Mouse (Mus musculus): ENCODE results near the gene AC131692.1. TPM values are rescaled to one million over a fixed set of nuclear protein-coding genes. Genes with fewer than 3 reads are reported as not detected.

AC131692.1 gene
- polyA plus RNA-seq, 1 experiment from 2014 or later, result not detected

GRCm38 (mm10) chr19:6067011-6067723 lies 27.1 kb upstream of the AC131692.1 start:
- TF ChIP-seq CTCF (IDR thresholded peaks at IDR 0.05; ENCODE audit: low read depth), result peak; percentile 87
- H3K9me3 ChIP-seq (replicated peaks; ENCODE audit: low read length), result no peaks in the 10 kb centered on the region
- ATAC-seq (replicated peaks; ENCODE audit: low FRiP score, low read depth), result peak; percentile 43
- H3K4me3 ChIP-seq (replicated peaks; ENCODE audit: low read depth, low read length), result peak overlapping the region; percentile 37
- peak; percentile 84 for DNase-seq (ENCODE audit: low spot score)
- peaks cover 18% of the 10 kb centered on the region; the same call in 1 of the 2 replicates for H3K4me1 ChIP-seq (replicated peaks; ENCODE audit: insufficient read depth, low read length)
- no peaks in the 10 kb centered on the region for H3K27me3 ChIP-seq (ENCODE audit: insufficient read depth, low read length)
- peak overlapping the region; percentile 86 for H3K4me2 ChIP-seq (ENCODE audit: low read length)
- 1% methylated on average over 27 of the region's 30 CpGs for WGBS
- peaks cover 20% of the 10 kb centered on the region; the same call in 1 of the 2 replicates for H3K36me3 ChIP-seq (ENCODE audit: insufficient read depth, low read length)
- peak overlapping the region; percentile 70 for H3K27ac ChIP-seq
- peak overlapping the region; percentile 41 for H3K9ac ChIP-seq (ENCODE audit: low read depth, low read length)

- Histone ChIP-seq H3K36me3 (ENCODE audit: insufficient read depth, low read length) (peaks cover 22% of the 10 kb centered on the region; the same call in 1 of the 2 replicates), H3K9me3 (replicated peaks; ENCODE audit: low read length) (no peaks in the 10 kb centered on the region), H3K4me2 (ENCODE audit: low read length) (peak within 1 kb of the TSS; percentile 86), H3K4me1 (replicated peaks; ENCODE audit: insufficient read depth, low read length) (peaks cover 13% of the 10 kb centered on the region; the same call in 1 of the 2 replicates), H3K27me3 (ENCODE audit: insufficient read depth, low read length) (no peaks in the 10 kb centered on the region), H3K9ac (ENCODE audit: low read depth, low read length) (peak within 1 kb of the TSS; percentile 41), H3K27ac (peak within 1 kb of the TSS; percentile 70), H3K4me3 (replicated peaks; ENCODE audit: low read depth, low read length) (peak within 1 kb of the TSS; percentile 37)
- DNase-seq (ENCODE audit: low spot score) (peak; percentile 96), ATAC-seq (replicated peaks; ENCODE audit: low FRiP score, low read depth) (peak; percentile 88)
- 7% methylated on average over 33 of the region's 33 CpGs for WGBS
- TF ChIP-seq CTCF (IDR thresholded peaks at IDR 0.05; ENCODE audit: low read depth), result no peak; the same call in 1 of the 2 replicates
Measured at GRCm38 (mm10) chr19:6067724-6068415, 26.3 kb upstream of the AC131692.1 start, which contains the start of gene Tm7sf2. Gene Tm7sf2, minus strand, starts transcription at chr19:6068373.

- Histone ChIP-seq H3K9me3 (replicated peaks; ENCODE audit: low read length) (no peaks in the 10 kb centered on the region), H3K27ac (no peak overlapping the region), H3K9ac (ENCODE audit: low read depth, low read length) (no peak overlapping the region), H3K27me3 (ENCODE audit: insufficient read depth, low read length) (no peaks in the 10 kb centered on the region), H3K4me1 (replicated peaks; ENCODE audit: insufficient read depth, low read length) (peaks cover 13% of the 10 kb centered on the region; the same call in 1 of the 2 replicates), H3K4me3 (replicated peaks; ENCODE audit: low read depth, low read length) (no peak overlapping the region), H3K36me3 (ENCODE audit: insufficient read depth, low read length) (peaks cover 25% of the 10 kb centered on the region), H3K4me2 (ENCODE audit: low read length) (no peak overlapping the region)
- no peak for DNase-seq (ENCODE audit: low spot score)
- TF ChIP-seq CTCF (IDR thresholded peaks at IDR 0.05; ENCODE audit: low read depth), result 0 out of 2 replicates have a peak, but pooled peaks have one; percentile 7
- 78% methylated on average over 4 of the region's 4 CpGs for WGBS
- ATAC-seq (replicated peaks; ENCODE audit: low FRiP score, low read depth), result no peak
Measured at GRCm38 (mm10) chr19:6068951-6069350, 25.3 kb upstream of the AC131692.1 start.

- no peak overlapping the region for H3K4me2 ChIP-seq (ENCODE audit: low read length)
- no peak for TF ChIP-seq CTCF (IDR thresholded peaks at IDR 0.05; ENCODE audit: low read depth)
- no peaks in the 10 kb centered on the region for H3K9me3 ChIP-seq (replicated peaks; ENCODE audit: low read length)
- H3K4me3 ChIP-seq (replicated peaks; ENCODE audit: low read depth, low read length), result no peak overlapping the region
- WGBS, result 93% methylated on average over 10 of the region's 10 CpGs
- no peak overlapping the region for H3K27ac ChIP-seq
- H3K4me1 ChIP-seq (replicated peaks; ENCODE audit: insufficient read depth, low read length), result peaks cover 13% of the 10 kb centered on the region; the same call in 1 of the 2 replicates
- DNase-seq (ENCODE audit: low spot score) (no peak), ATAC-seq (replicated peaks; ENCODE audit: low FRiP score, low read depth) (no peak)
- no peaks in the 10 kb centered on the region for H3K27me3 ChIP-seq (ENCODE audit: insufficient read depth, low read length)
- peaks cover 28% of the 10 kb centered on the region for H3K36me3 ChIP-seq (ENCODE audit: insufficient read depth, low read length)
- H3K9ac ChIP-seq (ENCODE audit: low read depth, low read length), result no peak overlapping the region
Measured at GRCm38 (mm10) chr19:6069851-6070250, 24.4 kb upstream of the AC131692.1 start.

GRCm38 (mm10) chr19:6070571-6071250 lies 23.5 kb upstream of the AC131692.1 start:
- peaks cover 13% of the 10 kb centered on the region; the same call in 1 of the 2 replicates for H3K4me1 ChIP-seq (replicated peaks; ENCODE audit: insufficient read depth, low read length)
- no peak overlapping the region for H3K9ac ChIP-seq (ENCODE audit: low read depth, low read length)
- H3K4me3 ChIP-seq (replicated peaks; ENCODE audit: low read depth, low read length), result no peak overlapping the region
- no peaks in the 10 kb centered on the region for H3K9me3 ChIP-seq (replicated peaks; ENCODE audit: low read length)
- H3K27me3 ChIP-seq (ENCODE audit: insufficient read depth, low read length), result no peaks in the 10 kb centered on the region
- ATAC-seq (replicated peaks; ENCODE audit: low FRiP score, low read depth) (no peak), DNase-seq (ENCODE audit: low spot score) (no peak)
- peaks cover 28% of the 10 kb centered on the region for H3K36me3 ChIP-seq (ENCODE audit: insufficient read depth, low read length)
- 93% methylated on average over 31 of the region's 31 CpGs for WGBS
- no peak overlapping the region for H3K27ac ChIP-seq
- no peak overlapping the region for H3K4me2 ChIP-seq (ENCODE audit: low read length)
- no peak for TF ChIP-seq CTCF (IDR thresholded peaks at IDR 0.05; ENCODE audit: low read depth)

GRCm38 (mm10) chr19:6071261-6071660 lies 23.0 kb upstream of the AC131692.1 start:
- no peak overlapping the region for H3K4me3 ChIP-seq (replicated peaks; ENCODE audit: low read depth, low read length)
- H3K9ac ChIP-seq (ENCODE audit: low read depth, low read length), result no peak overlapping the region
- H3K27ac ChIP-seq, result no peak overlapping the region
- no peak overlapping the region for H3K4me2 ChIP-seq (ENCODE audit: low read length)
- TF ChIP-seq CTCF (IDR thresholded peaks at IDR 0.05; ENCODE audit: low read depth), result no peak
- no peaks in the 10 kb centered on the region for H3K9me3 ChIP-seq (replicated peaks; ENCODE audit: low read length)
- no peaks in the 10 kb centered on the region for H3K27me3 ChIP-seq (ENCODE audit: insufficient read depth, low read length)
- ATAC-seq (replicated peaks; ENCODE audit: low FRiP score, low read depth) (no peak), DNase-seq (ENCODE audit: low spot score) (no peak)
- 97% methylated on average over 19 of the region's 19 CpGs for WGBS
- peaks cover 16% of the 10 kb centered on the region for H3K4me1 ChIP-seq (replicated peaks; ENCODE audit: insufficient read depth, low read length)
- H3K36me3 ChIP-seq (ENCODE audit: insufficient read depth, low read length), result peaks cover 28% of the 10 kb centered on the region
